Mouse (Mus musculus): ENCODE measurements around the gene Gm11007. TPM values are rescaled to one million over a fixed set of nuclear protein-coding genes. Genes with fewer than 3 reads are reported as not detected.
"Not testable (repeated sequence)": the region's sequence is repeated elsewhere in the genome, so short reads cannot be mapped to it uniquely, and the experiment has no call there.

Gm11007 gene
- not detected in 2 replicates for polyA plus RNA-seq (2012; ENCODE audit: insufficient read depth, insufficient read length, missing spikeins)

DNA sequence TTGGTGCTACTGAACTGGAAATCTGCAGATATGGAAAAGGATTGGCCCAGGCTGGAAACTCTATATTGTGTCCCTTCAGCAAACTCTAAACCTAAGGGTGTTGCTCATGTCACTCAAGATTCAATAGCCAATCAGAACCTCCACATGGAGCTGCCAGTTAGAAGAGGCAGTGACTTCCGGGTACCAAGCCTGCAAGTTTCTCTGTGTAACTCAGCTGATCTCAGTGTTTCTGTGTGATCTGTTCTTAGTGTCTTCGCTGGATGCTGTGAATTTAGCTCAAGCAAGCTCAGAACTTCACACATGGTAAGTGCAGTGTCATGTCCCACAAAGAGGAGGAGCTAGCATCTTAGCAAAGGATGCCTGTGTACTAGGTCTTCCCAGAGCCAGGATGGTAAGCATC lies at the start of gene Gm11007:
Gene Gm11007, plus strand, starts transcription at position 301 of the 400 bp plus-strand sequence.
- not testable (repeated sequence) for H3K4me3 ChIP-seq (ENCODE audit: insufficient read depth, low read length); H3K4me1 ChIP-seq (ENCODE audit: control insufficient read depth, insufficient read depth, low read length); H3K27ac ChIP-seq (ENCODE audit: insufficient read depth, low read depth, low read length)

Other genes starting within 250 kb of the Gm11007 start
- gene Gm4724, start 208.2 kb upstream of the Gm11007 start, polyA plus RNA-seq (2012; ENCODE audit: insufficient read depth, insufficient read length, missing spikeins): 2.7 and 4.5 TPM in 2 replicates
- gene Zfp965, start 174.0 kb upstream of the Gm11007 start, polyA plus RNA-seq (2012; ENCODE audit: insufficient read depth, insufficient read length, missing spikeins): 12.8 and 26.8 TPM in 2 replicates
- not detected in 2 replicates for gene Zfp969, start 59.7 kb downstream of the Gm11007 start, polyA plus RNA-seq (2012; ENCODE audit: insufficient read depth, insufficient read length, missing spikeins)
- not detected in 2 replicates for gene Gm2007, start 97.6 kb downstream of the Gm11007 start, polyA plus RNA-seq (2012; ENCODE audit: insufficient read depth, insufficient read length, missing spikeins)
- gene Gm14288, start 157.1 kb downstream of the Gm11007 start, polyA plus RNA-seq (2012; ENCODE audit: insufficient read depth, insufficient read length, missing spikeins): not detected in 2 replicates
- gene Gm6710, start 225.2 kb downstream of the Gm11007 start, polyA plus RNA-seq (2012; ENCODE audit: insufficient read depth, insufficient read length, missing spikeins): 8.3 and 18.6 TPM in 2 replicates